Mouse (Mus musculus) adrenal gland, postnatal 4 days (tissue): ENCODE results near the gene Gm9945. TPM values are rescaled to one million over a fixed set of nuclear protein-coding genes. Genes with fewer than 3 reads are reported as not detected.
A peak's percentile ranks its signal among the peaks of the same experiment; 100 is the strongest.

ENCODE experiments used
- DNase-seq, 2 experiments: peaks; one replicate each; pipeline ENCODE4 v3.0.0; 2021 to 2022; ENCODE audit warnings: low spot score in 2 of 2, mixed read lengths in 2 of 2
- long read RNA-seq, 2 experiments: library from polyadenylated mRNA; stranded (forward); transcript quantifications; one replicate each; pipeline ENCODE4 v2.0.0; 2021
- total RNA-seq, 2 experiments: library from RNA; stranded (reverse); gene quantifications; 2 replicates each; pipeline ENCODE4 v1.2.3; 2021

Gm9945 gene
- total RNA-seq, result not detected
- long read RNA-seq, experiment 1, result 0 reads
- long read RNA-seq, experiment 2, partial matches to known transcripts, result 0 of 1 reads
- long read RNA-seq, experiment 2, other reads (novel, unspliced or antisense), result 0 of 1 reads

DNA sequence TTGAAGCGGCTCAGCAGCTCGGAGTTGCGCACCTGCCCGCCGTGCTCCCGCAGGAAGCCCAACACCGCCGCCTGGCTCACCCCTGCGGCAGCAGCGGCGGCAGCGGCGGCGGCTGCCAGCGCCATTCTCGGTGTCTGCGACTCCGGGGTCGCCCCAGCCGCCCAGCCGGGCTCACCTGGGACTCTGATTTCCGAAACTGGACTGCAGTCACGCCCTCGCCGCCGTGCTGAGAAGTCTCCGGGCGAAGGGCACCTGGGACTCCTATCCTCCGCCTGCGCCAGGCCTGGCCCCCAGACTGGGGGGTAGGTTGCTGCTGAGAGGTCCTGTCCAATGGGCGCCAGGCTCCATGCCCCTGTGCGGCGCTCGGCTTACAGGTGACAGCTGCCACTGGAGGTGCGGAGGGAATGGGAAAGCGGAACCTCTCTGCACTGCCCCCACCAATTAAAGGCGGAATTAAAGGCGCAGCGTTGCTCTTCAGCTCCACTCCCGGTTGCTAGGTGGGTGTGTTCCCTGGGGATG is at the start of gene Gm9945, which contains the start of gene Sowaha:
Gm9945 (plus strand) TSS at position 384 of the 519 bp plus-strand sequence.
Sowaha (minus strand) TSS at position 492 of the 519 bp plus-strand sequence.
- no peak for DNase-seq

DNA sequence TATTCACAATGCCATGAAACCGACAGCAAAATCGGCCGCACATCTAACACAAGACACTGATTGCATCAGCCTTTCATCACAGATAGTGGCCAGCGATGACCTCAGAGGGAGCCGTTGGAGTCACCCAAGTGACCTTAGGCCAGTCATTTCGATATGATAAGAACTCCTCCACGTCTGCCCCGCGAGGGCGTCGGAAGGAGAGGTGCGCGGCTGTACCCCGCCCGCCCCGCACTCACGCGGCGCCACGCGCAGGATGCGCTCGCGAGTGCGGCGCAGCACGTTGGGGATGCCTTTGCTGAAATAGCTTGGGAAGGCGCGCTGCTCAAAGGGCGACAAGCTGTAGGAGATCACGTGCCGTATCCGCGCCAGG is 49.7 kb upstream of the Gm9945 start:
- peak in 1 of 2 experiments; percentile 38 for DNase-seq

DNA sequence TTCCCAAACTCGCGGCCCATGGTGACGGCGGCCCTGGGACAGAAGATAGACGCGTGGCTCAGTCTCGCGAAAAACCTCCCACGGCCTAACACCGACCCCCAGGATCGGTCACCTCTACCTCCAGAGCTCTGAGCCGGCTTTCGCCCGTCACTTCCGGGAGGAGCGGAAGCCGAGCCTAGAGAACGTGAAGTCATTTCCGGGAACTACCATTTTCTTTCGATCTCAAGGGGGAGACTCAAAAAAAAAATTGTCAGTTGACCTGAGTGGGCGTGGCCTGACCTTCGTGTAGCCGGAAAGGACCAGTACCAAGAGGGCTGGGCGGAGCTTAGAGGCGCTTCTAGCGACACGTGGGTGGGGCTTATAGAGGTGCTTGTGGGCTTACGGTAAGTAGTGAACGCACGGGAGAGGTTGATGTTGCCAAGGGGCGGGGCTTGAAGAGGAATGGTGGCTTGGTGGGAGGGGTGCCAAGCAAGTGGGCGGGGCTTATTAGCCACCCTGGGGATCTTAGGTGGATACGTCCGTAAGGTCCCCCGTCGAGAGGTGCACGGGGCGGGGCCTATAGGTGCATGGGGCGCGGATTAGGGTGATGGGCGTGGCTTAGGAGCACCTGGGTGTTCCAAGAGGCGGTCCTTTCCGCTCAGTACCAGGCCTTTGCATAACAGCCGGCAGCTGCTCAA is 49.2 kb upstream of the Gm9945 start, which contains the start of the genes Uqcrq and Gdf9:
Uqcrq (minus strand) TSS at position 162 of the 677 bp plus-strand sequence.
Gdf9 (plus strand) TSS at position 354 of the 677 bp plus-strand sequence.
- DNase-seq, result peak; percentile 80 to 96

DNA sequence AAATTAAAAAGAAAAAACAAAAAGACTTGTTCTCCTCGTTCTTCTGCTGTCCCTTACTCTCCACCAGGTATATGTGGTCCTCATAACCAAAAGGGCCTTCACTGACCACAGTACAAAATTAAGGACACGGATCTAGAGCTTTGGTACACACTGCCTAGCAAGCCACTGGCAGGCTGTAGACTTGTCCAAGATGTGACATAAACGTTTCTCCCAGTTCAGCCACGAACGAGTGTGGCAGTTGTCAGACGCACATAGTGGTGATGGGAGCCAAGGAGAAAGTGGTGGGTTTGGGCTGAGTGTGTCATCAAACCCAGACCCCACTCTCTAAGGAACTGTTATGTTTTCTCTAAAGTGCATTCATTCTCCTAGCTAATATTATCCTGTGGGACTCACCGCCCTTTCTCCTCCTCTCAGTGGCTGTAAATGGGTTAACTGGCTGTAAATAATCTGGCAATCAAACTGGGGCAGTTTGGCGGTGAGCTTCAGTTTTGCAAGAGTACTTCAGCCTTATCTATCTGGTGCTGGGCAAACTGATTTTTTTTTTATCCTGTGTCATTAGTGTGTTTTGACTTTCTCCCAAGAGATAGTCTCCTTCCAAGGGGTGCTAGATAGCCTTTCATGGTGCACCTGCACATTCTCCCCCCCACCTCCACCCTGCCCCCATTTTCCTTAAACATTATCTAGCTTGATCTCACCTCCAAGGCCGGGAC is 48.5 kb upstream of the Gm9945 start:
- no peak for DNase-seq

DNA sequence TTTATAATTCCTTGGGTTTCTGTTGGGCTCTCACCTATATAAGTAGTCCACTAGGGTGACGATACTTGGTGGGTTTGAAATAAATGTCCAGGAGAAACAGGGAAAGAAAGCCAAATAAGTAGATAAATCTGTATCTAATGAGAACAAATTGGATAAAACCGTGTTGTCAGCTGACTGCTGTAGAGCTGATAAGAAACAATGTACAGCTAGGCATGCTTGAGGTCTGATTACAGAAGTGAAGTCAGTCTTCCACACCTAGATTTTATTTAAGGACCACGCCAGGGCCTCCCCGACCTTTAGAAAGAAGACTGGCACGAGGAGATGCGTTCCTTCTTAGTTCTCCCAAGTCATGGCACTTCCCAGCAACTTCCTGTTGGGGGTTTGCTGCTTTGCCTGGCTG is 46.9 kb upstream of the Gm9945 start:
- no peak for DNase-seq

DNA sequence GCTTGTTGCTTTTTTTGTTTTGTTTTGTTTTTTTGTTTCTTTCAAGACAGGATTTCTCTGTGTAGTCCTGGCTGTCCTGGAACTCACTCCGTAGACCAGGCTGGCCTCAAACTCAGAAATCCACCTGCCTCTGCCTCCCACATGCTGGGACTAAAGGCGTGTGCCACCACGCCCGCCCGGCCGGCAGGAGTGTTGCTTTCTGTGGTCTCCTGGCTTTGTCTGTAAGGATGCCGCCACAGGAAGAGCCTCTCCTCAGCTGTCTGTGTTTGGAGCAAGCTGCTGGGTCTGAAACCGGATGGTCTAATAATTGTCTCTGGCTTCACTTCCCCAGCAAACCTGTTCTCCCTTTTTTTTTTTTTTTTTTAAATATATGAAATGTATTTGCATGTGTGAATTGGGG is 44.5 kb upstream of the Gm9945 start:
- no peak for DNase-seq

DNA sequence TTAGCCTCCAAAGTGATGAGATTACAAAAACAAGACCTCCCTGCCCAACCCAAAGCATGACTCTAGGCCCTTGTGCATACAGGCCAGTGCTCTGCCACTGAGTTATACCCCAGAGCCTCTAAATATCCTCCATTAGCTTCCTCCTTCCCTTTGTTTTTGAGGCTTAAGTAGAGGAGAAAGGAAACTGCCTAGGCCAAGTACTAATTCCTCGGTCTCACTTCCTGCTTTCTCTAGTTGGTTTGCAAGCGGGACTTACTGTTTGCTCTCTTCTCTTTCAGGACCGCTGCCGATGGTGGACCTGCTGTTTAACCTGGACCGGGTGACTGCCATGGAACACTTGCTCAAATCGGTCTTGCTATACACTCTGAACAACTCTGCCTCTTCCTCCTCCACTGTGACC is 43.6 kb upstream of the Gm9945 start:
- no peak for DNase-seq

DNA sequence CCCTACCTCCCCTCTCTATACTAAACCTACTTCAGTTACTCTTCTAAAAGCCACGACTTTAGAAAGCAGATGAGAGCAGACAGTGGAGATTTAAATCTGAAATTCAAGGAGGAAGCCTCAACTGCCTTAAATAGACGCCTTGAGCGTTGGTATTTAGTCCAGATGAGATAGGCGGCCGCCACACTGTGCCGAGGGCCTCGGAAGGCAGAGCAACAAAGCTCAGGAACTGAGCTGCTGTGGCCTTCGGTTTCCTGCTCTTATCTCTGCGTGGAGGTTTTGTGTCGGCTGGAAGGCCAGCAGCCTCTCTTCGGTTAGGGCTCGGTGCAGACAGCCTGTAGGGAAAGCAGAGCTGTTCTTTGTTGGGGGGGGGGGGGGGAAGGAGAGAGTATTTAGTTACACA is 38.0 kb upstream of the Gm9945 start:
- no peak for DNase-seq

DNA sequence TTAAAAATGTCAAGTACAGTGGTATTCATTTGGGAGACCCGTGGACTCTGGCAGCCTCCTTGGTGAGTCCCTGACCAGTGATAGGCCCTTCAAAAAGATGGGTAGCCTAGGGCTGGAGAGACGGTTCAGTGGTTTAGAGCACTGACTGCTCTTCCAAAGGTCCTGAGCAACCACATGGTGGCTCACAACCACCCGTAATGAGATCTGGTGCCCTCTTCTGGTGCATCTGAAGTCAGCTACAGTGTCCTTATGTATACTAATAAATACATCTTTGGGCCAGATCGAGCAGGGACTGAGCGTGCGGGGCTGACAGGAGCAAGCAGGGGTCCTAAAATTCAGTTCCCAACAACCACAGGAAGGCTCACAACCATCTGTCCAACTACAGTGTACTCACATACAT is 36.1 kb upstream of the Gm9945 start:
- no peak for DNase-seq

DNA sequence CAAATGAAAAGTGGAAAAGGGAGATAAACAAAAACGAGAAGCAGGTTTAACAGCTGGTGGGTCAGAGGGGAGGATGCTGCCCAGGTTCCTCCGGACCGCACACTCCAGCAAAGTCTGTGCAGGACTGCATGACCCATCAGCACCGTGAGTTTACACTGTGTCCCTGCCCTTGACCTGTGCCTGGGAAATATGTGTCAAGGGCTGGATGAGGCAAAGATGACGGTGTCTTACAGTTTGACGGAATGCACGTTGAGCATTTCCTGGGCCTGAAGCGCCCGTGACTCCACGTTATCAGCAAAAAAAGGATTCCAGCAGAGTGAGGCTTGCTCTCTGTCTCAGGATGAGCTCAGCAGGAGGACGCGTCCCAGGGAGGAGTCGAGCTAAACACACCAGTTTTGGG is 34.4 kb upstream of the Gm9945 start:
- no peak for DNase-seq

DNA sequence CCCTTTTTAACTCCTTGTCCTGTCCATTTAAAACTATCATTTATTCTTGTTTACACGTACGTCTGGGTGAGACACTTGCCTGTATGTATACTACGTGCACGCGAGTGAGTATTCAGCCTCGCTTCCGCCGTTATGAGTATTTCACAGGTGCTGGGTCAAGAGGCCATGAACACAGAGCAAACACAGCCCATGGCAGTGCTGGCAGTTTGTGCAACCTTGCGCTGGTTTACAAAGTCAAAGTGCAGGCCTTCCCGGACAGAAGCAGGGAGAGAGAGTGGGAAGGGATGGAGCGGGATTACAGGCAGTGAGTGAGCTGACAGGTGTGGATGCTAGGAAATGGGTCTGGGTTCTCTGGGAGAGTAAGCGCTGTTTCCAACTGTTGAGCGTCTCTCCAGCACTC is 33.8 kb upstream of the Gm9945 start:
- DNase-seq, result no peak

DNA sequence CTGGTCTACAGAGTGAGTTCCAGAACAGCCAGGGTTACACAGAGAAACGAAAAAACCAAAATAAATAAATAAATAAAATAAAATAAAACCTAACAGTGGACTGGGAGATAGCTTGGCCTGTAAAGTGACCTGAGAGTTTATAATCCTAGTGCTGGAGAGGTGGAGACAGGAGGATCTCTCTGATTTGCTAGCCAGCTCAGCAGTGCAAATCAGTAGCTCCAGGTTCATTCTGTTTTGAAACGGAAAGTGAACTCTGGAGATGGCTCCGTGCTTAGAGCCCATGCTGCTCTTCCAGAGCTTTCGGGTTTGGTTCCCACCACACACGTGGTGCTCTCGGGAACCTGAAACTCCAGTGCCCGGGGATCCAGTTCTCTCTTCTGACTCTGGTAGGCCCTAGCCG is 32.0 kb upstream of the Gm9945 start:
- no peak for DNase-seq

DNA sequence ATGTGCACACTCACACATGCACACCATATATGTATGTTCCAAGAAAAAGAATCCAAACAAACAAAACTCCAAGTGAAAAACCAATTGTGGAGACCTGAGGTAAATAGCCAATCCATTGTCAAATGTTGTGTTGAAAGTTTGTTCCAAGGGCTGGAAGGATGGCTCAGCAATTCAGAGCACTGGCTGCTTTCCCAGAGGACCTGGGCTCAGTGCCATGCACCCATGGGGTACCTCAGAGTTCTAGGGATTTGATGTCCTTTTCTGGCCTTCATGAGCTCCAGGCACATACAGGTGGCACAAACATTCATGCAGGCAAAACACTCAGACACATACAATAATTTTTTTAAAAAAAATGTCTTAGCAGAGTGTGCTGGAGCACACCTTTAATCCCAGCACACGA is 31.4 kb upstream of the Gm9945 start:
- no peak for DNase-seq

DNA sequence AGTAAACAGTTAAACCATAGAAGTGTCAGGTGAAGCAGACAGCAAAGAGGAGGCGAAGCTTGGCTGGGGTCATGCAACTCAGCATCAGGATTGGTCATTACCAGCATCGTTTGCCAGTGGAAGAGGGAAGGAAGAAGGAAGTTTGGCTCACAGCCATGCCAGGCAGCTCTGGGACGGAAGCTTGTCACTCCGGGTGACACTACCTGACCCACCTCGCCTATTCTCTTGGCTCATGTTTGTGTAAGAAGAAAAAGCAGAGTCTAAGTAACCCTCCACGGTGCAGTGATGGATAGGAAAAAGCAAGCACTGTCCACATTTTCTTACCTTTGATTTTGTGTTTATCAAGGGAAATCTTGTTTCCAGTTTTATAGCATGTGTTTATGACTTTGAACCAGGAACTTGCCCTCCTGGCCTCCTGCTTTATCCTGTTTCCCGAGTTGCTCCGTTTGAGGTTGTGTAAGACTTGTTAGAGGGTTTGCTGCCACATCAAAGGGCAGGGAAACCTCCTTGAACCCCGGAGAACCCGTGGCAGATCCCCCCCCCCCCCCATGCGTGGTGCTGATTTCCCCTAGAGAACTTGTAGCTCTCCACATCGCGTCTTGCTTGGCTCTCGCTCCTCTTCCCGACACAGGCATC is 29.8 kb upstream of the Gm9945 start:
- DNase-seq, result no peak

DNA sequence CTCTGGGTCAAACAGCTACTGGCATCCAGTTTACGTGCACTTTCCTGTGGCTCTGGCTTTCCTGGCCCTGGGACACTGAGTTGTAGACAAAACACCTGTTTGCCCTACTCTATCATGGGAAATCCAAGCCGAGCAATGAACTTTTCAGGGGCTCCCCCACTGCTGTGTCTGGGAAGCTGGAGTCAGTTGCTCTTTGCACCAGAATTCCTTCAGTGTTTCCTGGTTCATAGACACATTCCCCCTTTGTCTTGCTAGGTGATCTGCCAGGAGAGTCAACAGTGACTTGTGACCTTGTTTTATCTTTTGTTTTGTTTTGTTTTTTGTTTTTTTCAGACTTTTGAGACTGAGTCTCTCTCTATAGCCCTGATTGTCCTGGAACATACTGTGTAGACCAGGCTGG is 28.6 kb upstream of the Gm9945 start:
- DNase-seq, result no peak

DNA sequence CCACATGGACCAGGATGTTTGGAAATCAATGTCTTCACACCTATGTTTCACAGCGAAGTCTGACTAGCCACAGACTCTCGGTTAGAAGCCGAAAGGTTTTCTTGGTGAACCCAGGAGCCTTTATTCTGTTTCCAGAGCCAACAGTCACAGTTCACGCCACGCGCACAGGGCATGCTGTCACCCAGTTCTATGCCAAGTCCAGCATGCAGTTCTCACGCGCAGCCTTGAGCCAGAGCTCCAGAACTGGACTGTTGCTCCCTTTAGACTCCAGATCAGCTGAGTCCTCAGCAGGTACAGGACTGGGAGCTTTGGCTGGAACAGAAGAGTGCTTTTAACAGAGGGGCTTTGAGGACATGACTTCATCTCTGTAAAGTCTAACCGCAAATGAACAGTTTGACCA is 27.6 kb upstream of the Gm9945 start:
- no peak for DNase-seq

DNA sequence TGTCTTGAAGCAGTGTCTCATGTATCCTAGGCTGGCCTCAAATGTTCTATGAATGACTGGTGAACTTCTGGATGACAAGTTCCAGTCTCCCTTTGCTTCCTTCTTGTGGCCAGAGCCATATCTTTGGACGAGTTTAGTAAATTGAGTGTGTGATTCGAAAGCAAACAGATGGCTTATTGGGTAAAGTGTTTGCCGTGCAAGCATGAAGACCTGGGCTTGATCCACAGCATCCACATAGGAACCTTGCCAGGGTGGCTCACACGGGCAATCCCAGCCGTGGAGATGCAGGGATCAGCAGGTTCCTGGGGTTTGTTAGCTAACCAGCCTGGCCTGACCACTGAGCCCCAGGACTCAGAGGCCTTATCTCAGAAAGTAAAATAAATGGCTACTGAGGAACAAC is 26.9 kb upstream of the Gm9945 start:
- DNase-seq, result no peak

DNA sequence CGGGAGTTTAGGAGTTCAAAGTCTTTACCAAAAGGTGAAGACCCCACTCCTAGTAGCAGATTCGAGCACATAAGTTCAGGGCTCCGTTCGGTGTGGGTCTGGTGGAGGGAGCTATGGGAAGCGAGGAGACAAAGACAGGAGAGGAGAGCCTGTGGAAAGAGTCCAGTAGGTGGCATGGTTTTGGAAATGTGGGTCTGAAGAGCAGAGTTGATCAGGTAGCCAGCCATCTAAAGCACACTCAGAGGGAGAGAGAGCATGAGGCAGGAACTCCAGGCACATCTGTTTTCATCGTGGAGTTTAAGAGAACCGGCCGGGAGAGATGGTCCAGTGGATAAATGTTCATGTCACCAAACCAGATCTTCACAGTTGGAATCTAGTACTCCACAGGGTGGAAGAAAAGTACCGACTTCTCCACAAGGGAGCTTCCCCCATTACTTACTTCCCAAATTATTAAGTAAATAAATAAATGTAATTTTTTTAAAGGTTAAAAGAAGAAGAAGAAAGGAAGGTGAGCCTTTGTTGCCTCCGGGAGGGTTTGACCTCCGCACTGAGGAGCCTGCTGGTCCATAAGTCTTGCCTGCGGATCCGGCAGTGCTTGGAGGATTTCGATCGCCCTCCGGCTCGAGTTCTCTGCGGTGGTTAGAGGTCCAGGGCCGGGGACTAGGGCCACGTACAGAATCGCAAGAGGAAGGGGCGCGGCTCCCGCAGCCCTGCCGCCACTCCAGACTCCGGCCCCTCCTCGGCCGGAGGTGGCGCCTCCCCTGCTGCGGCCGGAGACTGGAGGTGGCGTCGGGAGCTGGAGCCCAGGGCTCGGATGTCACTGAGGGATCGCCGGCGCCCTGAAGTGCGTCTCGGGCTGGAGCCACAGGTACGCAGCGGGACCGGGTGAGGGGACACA is 23.2 kb upstream of the Gm9945 start, which contains the start of the genes Gm10447 and Shroom1:
Gm10447 (minus strand) TSS at position 637 of the 898 bp plus-strand sequence.
Shroom1 (plus strand) TSS at position 732 of the 898 bp plus-strand sequence.
- peak in 1 of 2 experiments; percentile 32 for DNase-seq

DNA sequence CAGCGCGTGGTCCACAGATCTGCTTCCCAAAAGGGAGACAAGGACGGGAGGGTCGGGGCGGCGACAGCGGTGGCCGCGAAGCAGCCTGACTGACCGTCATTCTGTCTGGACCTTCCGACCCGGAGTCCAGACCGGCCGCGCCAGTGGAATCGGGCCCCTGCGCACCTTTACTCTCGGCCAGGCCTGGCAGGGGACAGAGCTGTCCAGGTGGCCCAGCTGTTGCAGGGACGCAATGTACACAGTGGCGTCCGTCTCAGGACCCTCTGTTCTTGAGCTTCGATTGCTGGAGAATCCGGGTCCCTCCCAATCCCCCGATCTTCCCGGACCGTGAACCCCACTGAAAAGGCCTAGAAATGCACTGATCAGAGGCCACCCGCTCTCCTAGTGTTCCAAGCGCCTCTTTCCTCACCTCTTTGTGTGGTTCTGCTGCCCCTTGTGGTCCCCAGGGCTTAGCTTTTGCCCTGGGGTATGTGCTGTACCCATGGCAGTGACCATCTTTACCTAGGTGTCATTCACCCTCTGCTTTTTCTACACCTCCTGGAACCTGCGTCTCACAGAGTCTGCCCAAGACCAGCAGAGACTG is 22.5 kb upstream of the Gm9945 start:
- no peak for DNase-seq

DNA sequence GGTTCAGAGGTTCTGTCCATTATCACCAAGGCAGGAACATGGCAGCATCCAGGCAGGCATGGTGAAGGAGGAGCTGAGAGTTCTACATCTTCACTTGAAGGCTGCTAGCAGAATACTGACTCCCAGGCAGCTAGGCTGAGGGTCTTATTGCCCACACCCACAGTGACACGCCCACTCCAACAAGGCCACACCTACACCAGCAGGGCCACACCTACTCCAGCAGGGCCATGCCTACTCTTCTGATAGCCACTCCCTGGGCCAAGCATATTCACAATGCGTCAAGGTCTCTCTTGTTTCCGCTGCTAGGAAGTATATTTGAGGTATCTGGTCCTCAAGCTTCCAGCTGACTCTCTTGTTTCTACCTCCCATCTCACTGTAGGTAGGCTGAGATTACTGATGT is 21.0 kb upstream of the Gm9945 start:
- DNase-seq, result no peak
